Mouse (Mus musculus): ENCODE measurements around the gene Lilr4b. TPM values are rescaled to one million over a fixed set of nuclear protein-coding genes. Genes with fewer than 3 reads are reported as not detected.

The Lilr4b gene
- polyA plus RNA-seq, 1 experiment, result 37.6 TPM

DNA sequence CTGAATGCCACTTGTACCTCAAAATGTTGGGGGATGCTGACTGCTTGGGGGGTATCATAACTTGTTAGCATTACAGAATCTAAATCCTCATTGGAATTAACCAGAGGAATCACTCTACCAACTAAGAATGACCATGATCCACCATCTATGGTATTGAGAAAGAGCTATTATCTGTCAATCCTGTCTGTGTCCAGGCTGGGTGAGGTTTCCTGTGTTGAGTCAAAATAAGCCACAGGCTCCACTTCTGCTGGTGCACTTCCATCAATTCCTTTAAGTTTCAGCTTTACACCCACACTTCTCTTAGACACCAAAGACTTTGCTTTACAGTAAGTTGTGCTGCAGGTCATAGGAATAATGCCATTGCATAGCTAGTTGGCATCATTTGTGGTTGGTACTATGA lies 41.0 kb downstream of the Lilr4b start:
- no peaks in the 10 kb centered on the region for H3K9me3 ChIP-seq
- H3K36me3 ChIP-seq (replicated peaks; ENCODE audit: low read length), result no peaks in the 10 kb centered on the region
- H3K4me1 ChIP-seq, result peaks cover 48% of the 10 kb centered on the region
- TF ChIP-seq GATA1 (IDR thresholded peaks at IDR 0.05; ENCODE audit: borderline replicate concordance, low read length) (no peak), FLI1 (IDR thresholded peaks at IDR 0.05; ENCODE audit: low read length) (no peak)
- no peaks in the 10 kb centered on the region for H3K27me3 ChIP-seq (replicated peaks)
- H3K4me3 ChIP-seq (replicated peaks), result peak overlapping the region; percentile 62

- H3K4me3 ChIP-seq (replicated peaks), result no peak overlapping the region
- TF ChIP-seq GATA1 (IDR thresholded peaks at IDR 0.05; ENCODE audit: borderline replicate concordance, low read length) (no peak), FLI1 (IDR thresholded peaks at IDR 0.05; ENCODE audit: low read length) (no peak)
These were observed 45.7 kb downstream of the Lilr4b start for GRCm38 (mm10) chr10:51526090-51526489.

DNA sequence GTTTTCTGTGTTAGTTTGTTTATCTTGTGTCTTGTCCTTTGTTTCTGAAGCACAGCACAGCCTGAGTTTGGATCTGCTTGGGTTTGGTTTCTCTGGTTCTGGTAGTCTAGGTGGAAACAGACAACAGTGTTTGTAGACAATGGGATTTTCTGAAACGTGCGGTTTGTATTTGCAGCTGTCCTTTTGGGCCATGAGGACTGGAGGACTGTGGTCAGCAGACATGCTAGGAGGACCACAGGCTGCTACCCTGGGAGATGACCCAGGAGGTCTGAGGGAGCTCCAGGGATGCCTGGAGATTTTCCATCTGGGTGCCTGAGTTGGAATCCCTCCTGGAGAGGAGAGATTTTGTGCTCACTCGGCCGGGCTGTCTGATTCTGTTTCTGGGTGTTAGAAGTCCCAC lies 46.2 kb downstream of the Lilr4b start:
- Histone ChIP-seq H3K4me1 (peaks cover 67% of the 10 kb centered on the region), H3K36me3 (replicated peaks; ENCODE audit: low read length) (peaks cover 6% of the 10 kb centered on the region), H3K27me3 (replicated peaks) (no peaks in the 10 kb centered on the region), H3K4me3 (replicated peaks) (peak overlapping the region; percentile 59), H3K9me3 (peaks cover 4% of the 10 kb centered on the region; the same call in 1 of the 2 replicates)
- TF ChIP-seq GATA1 (IDR thresholded peaks at IDR 0.05; ENCODE audit: borderline replicate concordance, low read length), result no peak
- no peak for TF ChIP-seq FLI1 (IDR thresholded peaks at IDR 0.05; ENCODE audit: low read length)

More at GRCm38 (mm10) chr10:51526090-51526489, 45.7 kb downstream of the Lilr4b start:
- peaks cover 6% of the 10 kb centered on the region for H3K36me3 ChIP-seq (replicated peaks; ENCODE audit: low read length)
- H3K4me1 ChIP-seq, result peaks cover 73% of the 10 kb centered on the region
- H3K9me3 ChIP-seq, result peaks cover 4% of the 10 kb centered on the region; the same call in 1 of the 2 replicates
- no peaks in the 10 kb centered on the region for H3K27me3 ChIP-seq (replicated peaks)

DNA sequence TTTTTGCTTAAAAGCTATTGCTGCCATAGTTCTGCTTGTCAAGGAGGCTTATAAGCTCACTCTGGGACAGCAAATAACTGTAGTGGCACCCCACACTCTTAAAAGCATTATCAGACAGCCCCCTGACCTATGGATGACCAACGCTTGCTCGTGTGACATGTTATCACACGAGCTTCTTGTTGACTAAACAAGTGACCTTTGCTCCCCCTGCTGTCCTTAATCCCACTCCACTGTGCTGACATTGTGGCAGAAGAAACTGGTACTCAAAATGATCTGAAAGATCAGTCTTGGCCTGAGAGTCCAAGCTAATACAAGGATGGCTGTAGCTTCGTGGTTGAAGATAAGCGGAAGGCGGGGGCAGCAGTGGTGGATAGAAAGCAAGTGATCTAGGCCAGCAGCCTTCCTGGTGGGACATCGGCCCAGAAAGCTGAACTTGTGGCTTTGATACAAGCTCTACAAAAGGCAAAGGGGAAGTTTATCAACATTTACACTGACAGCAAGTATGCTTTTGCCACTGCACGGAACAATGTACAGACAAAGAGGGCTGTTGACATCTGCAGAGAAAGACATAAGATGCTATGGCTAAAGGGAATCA lies 48.5 kb downstream of the Lilr4b start:
- Histone ChIP-seq H3K36me3 (replicated peaks; ENCODE audit: low read length) (peaks cover 6% of the 10 kb centered on the region), H3K4me3 (replicated peaks) (peak overlapping the region; percentile 74), H3K4me1 (peaks cover 48% of the 10 kb centered on the region), H3K27me3 (replicated peaks) (no peaks in the 10 kb centered on the region), H3K9me3 (peaks cover 4% of the 10 kb centered on the region; the same call in 1 of the 2 replicates)
- no peak for TF ChIP-seq FLI1 (IDR thresholded peaks at IDR 0.05; ENCODE audit: low read length)
- no peak for TF ChIP-seq GATA1 (IDR thresholded peaks at IDR 0.05; ENCODE audit: borderline replicate concordance, low read length)

GRCm38 (mm10) chr10:51529497-51529896 lies 49.1 kb downstream of the Lilr4b start:
- Histone ChIP-seq H3K4me3 (replicated peaks) (peak overlapping the region; percentile 74), H3K36me3 (replicated peaks; ENCODE audit: low read length) (peaks cover 6% of the 10 kb centered on the region), H3K4me1 (peaks cover 48% of the 10 kb centered on the region), H3K27me3 (replicated peaks) (no peaks in the 10 kb centered on the region), H3K9me3 (peaks cover 4% of the 10 kb centered on the region; the same call in 1 of the 2 replicates)
- no peak for TF ChIP-seq FLI1 (IDR thresholded peaks at IDR 0.05; ENCODE audit: low read length)

DNA sequence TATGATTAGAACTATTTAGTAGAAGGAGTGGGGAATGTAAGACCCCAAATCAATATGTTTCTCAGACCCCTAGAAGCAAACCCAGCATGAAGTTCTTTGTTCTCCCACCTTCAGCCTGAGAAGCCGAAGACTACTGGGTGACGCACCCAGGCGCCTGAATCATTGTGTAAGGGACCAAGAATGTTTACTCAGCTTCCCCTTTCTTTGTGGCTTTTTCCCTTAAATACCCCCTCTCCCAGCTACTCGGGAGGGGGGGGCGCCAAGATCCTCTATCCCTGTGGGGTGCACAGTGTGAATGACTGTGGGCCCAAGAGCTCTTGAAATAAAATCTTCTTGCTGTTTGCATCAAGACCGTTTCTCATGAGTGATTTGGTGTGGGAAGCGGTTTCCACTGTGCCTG lies 50.4 kb downstream of the Lilr4b start:
- TF ChIP-seq FLI1 (IDR thresholded peaks at IDR 0.05; ENCODE audit: low read length) (no peak), GATA1 (IDR thresholded peaks at IDR 0.05; ENCODE audit: borderline replicate concordance, low read length) (no peak)
- H3K9me3 ChIP-seq, result peaks cover 4% of the 10 kb centered on the region; the same call in 1 of the 2 replicates
- H3K36me3 ChIP-seq (replicated peaks; ENCODE audit: low read length), result peaks cover 6% of the 10 kb centered on the region
- H3K4me3 ChIP-seq (replicated peaks), result no peak overlapping the region
- peaks cover 48% of the 10 kb centered on the region for H3K4me1 ChIP-seq
- no peaks in the 10 kb centered on the region for H3K27me3 ChIP-seq (replicated peaks)

Other genes with a start within 250 kb of the Lilr4b start
- 3.4 TPM in 1 of 2 replicates, not detected in the other for gene Gm49339, start within 50 bp of the Lilr4b start, polyA plus RNA-seq (2012; ENCODE audit: insufficient read depth, low replicate concordance)
- gene Lilrb4a, start 10.3 kb downstream of the Lilr4b start, polyA plus RNA-seq (2012; ENCODE audit: insufficient read depth, low replicate concordance), result 9.5 and 63.1 TPM in 2 replicates
- not detected in 2 replicates for gene Fam162b, start 109.9 kb downstream of the Lilr4b start, polyA plus RNA-seq (2012; ENCODE audit: insufficient read depth, low replicate concordance)
- gene Gprc6a, start 150.8 kb downstream of the Lilr4b start, polyA plus RNA-seq (2012; ENCODE audit: insufficient read depth, low replicate concordance), result not detected in 2 replicates
- not detected in 2 replicates for gene Rfx6, start 197.1 kb downstream of the Lilr4b start, polyA plus RNA-seq (2012; ENCODE audit: insufficient read depth, low replicate concordance)